Mouse (Mus musculus) limb, embryonic 11.5 days (tissue): ENCODE data around the gene Tmem231. TPM values are rescaled to one million over a fixed set of nuclear protein-coding genes. Genes with fewer than 3 reads are reported as not detected.

Experiments used
- ATAC-seq: fragments of 200-750 bp; cut with Nextera tagmentation; 2 replicates; pipeline ENCODE4 v1.8.0; 2017; ENCODE audit warnings: low read depth; ENCODE audit not compliant: insufficient number of reproducible peaks, low FRiP score, low TSS enrichment
- DNase-seq: peaks from one replicate; pipeline ENCODE4 v3.0.0-alpha.2; 2015; ENCODE audit warnings: low spot score
- H3K27ac ChIP-seq: fragments of 300-500 bp; sonication (generic); replicated peaks from 2 replicates; pipeline ENCODE4 v1.5.1; 2014; ENCODE audit warnings: low read depth, mild to moderate bottlenecking, low read length
- H3K27me3 ChIP-seq: fragments of 300-500 bp; sonication (generic); 2 replicates; pipeline ENCODE4 v1.6.1; 2014; ENCODE audit warnings: mild to moderate bottlenecking, low read length, mixed read lengths; ENCODE audit not compliant: control insufficient read depth, insufficient read depth
- H3K36me3 ChIP-seq: fragments of 300-500 bp; sonication (generic); 2 replicates; pipeline ENCODE4 v1.6.1; 2014; ENCODE audit warnings: mild to moderate bottlenecking, low read length, moderate library complexity, mixed read lengths; ENCODE audit not compliant: control insufficient read depth, insufficient read depth
- H3K4me1 ChIP-seq: fragments of 300-500 bp; sonication (generic); 2 replicates; pipeline ENCODE4 v1.6.1; 2014; ENCODE audit warnings: low read length, mixed read lengths; ENCODE audit not compliant: control insufficient read depth, insufficient read depth
- H3K4me2 ChIP-seq: fragments of 300-500 bp; sonication (generic); 2 replicates; pipeline ENCODE4 v1.6.1; 2014; ENCODE audit warnings: low read depth, mild to moderate bottlenecking, moderate library complexity; ENCODE audit not compliant: severe bottlenecking
- H3K4me3 ChIP-seq: fragments of 300-500 bp; sonication (generic); 2 replicates; pipeline ENCODE4 v1.5.1; 2014; ENCODE audit warnings: low read depth, low read length
- H3K9ac ChIP-seq: fragments of 300-500 bp; sonication (generic); 2 replicates; pipeline ENCODE4 v1.6.1; 2014; ENCODE audit warnings: mild to moderate bottlenecking, low read length
- H3K9me3 ChIP-seq: fragments of 300-500 bp; sonication (generic); 2 replicates; pipeline ENCODE4 v1.6.1; 2016; ENCODE audit warnings: low read length; ENCODE audit not compliant: control insufficient read depth
- WGBS: fragments of 180-500 bp; shearing (Covaris S2); extraction: QIAGEN DNeasy Blood & Tissue Kit; methylation state at CpG from one replicate; pipeline ENCODE4 v1.1.7; 2014; 5-methylcytosine and 5-hydroxymethylcytosine counted together
- polyA plus RNA-seq: library from polyadenylated mRNA; unstranded; fragments of >200 nt; fragmentation: Nextera tagmentation; extraction: Ambion mirVana; gene quantifications from 2 replicates; pipeline ENCODE4 v1.2.1, GENCODE M21; 2014

Tmem231 gene
- polyA plus RNA-seq, 1 experiment from 2014 or later, result 19.8 TPM

GRCm38 (mm10) chr8:111889931-111890910, 43.5 kb downstream of the Tmem231 start:
- DNase-seq (peak; percentile 41), ATAC-seq (no peak)
- no peaks in the 10 kb centered on the region for H3K36me3 ChIP-seq
- WGBS, result 11% methylated on average over 85 of the region's 86 CpGs
- peak overlapping the region; percentile 44 for H3K4me2 ChIP-seq
- peak overlapping the region; percentile 23 for H3K4me3 ChIP-seq
- peaks cover 8% of the 10 kb centered on the region for H3K4me1 ChIP-seq
- peaks cover 33% of the 10 kb centered on the region for H3K27me3 ChIP-seq
- no peak overlapping the region for H3K27ac ChIP-seq
- H3K9me3 ChIP-seq, result no peaks in the 10 kb centered on the region
- no peak overlapping the region for H3K9ac ChIP-seq

GRCm38 (mm10) chr8:111888091-111888650, 45.5 kb downstream of the Tmem231 start:
- H3K9ac ChIP-seq, result no peak overlapping the region
- DNase-seq (no peak), ATAC-seq (no peak)
- H3K27me3 ChIP-seq, result peaks cover 33% of the 10 kb centered on the region
- H3K4me2 ChIP-seq, result no peak overlapping the region
- no peaks in the 10 kb centered on the region for H3K9me3 ChIP-seq
- no peak overlapping the region for H3K27ac ChIP-seq
- 56% methylated on average over 7 of the region's 7 CpGs for WGBS
- H3K4me3 ChIP-seq, result no peak overlapping the region
- H3K36me3 ChIP-seq, result no peaks in the 10 kb centered on the region
- H3K4me1 ChIP-seq, result peaks cover 8% of the 10 kb centered on the region

GRCm38 (mm10) chr8:111887479-111887878, 46.2 kb downstream of the Tmem231 start:
- Histone ChIP-seq H3K9ac (no peak overlapping the region), H3K36me3 (no peaks in the 10 kb centered on the region), H3K9me3 (no peaks in the 10 kb centered on the region), H3K27me3 (peaks cover 33% of the 10 kb centered on the region), H3K4me2 (no peak overlapping the region), H3K4me1 (peaks cover 8% of the 10 kb centered on the region), H3K27ac (no peak overlapping the region), H3K4me3 (no peak overlapping the region)
- WGBS, result 82% methylated on average over 1 of the region's 1 CpGs
- ATAC-seq (no peak), DNase-seq (no peak)

- Histone ChIP-seq H3K27me3 (peaks cover 4% of the 10 kb centered on the region), H3K4me1 (no peaks in the 10 kb centered on the region), H3K9me3 (no peaks in the 10 kb centered on the region), H3K27ac (no peak overlapping the region), H3K9ac (no peak overlapping the region), H3K36me3 (no peaks in the 10 kb centered on the region), H3K4me3 (no peak overlapping the region), H3K4me2 (no peak overlapping the region)
- no peak for ATAC-seq
- DNase-seq, result no peak
- 90% methylated on average over 4 of the region's 4 CpGs for WGBS
Measured at GRCm38 (mm10) chr8:111883615-111884014, 50.1 kb downstream of the Tmem231 start.

GRCm38 (mm10) chr8:111881591-111881990, 52.1 kb downstream of the Tmem231 start:
- ATAC-seq, result peak; percentile 58; the same call in 1 of the 2 replicates
- Histone ChIP-seq H3K27me3 (no peaks in the 10 kb centered on the region), H3K9me3 (no peaks in the 10 kb centered on the region), H3K9ac (no peak overlapping the region), H3K4me2 (no peak overlapping the region), H3K4me3 (no peak overlapping the region), H3K4me1 (no peaks in the 10 kb centered on the region), H3K36me3 (no peaks in the 10 kb centered on the region), H3K27ac (no peak overlapping the region)
- peak; percentile 77 for DNase-seq
- 1% methylated on average over 2 of the region's 2 CpGs for WGBS

GRCm38 (mm10) chr8:111877711-111878110, 56.0 kb downstream of the Tmem231 start:
- Histone ChIP-seq H3K9me3 (no peaks in the 10 kb centered on the region), H3K27me3 (no peaks in the 10 kb centered on the region), H3K4me3 (no peak overlapping the region), H3K27ac (no peak overlapping the region), H3K4me1 (no peaks in the 10 kb centered on the region), H3K36me3 (no peaks in the 10 kb centered on the region), H3K4me2 (no peak overlapping the region), H3K9ac (no peak overlapping the region)
- ATAC-seq (no peak), DNase-seq (no peak)
- WGBS, result 64% methylated on average over 9 of the region's 9 CpGs

- peak; percentile 98 for ATAC-seq
- Histone ChIP-seq H3K9ac (peak within 1 kb of the TSS; percentile 72), H3K27ac (peak within 1 kb of the TSS; percentile 59; the same call in 1 of the 2 replicates)
Measured at GRCm38 (mm10) chr8:111876355-111876948, 57.2 kb downstream of the Tmem231 start, which contains the start of gene Tmem170. Gene Tmem170, minus strand, starts transcription at chr8:111876750.

GRCm38 (mm10) chr8:111875758-111876157, 57.9 kb downstream of the Tmem231 start:
- ATAC-seq, result no peak
- Histone ChIP-seq H3K27ac (no peak overlapping the region), H3K9me3 (no peaks in the 10 kb centered on the region), H3K4me1 (no peaks in the 10 kb centered on the region), H3K36me3 (no peaks in the 10 kb centered on the region), H3K9ac (peak overlapping the region; percentile 72), H3K27me3 (no peaks in the 10 kb centered on the region), H3K4me3 (peak overlapping the region; percentile 76), H3K4me2 (peak overlapping the region; percentile 74)
- no peak for DNase-seq
- WGBS, result 21% methylated on average over 9 of the region's 9 CpGs

More at GRCm38 (mm10) chr8:111876355-111876948, 57.2 kb downstream of the Tmem231 start, which contains the start of gene Tmem170:
- Histone ChIP-seq H3K4me1 (no peaks in the 10 kb centered on the region), H3K27me3 (no peaks in the 10 kb centered on the region), H3K4me2 (peak within 1 kb of the TSS; percentile 74), H3K4me3 (peak within 1 kb of the TSS; percentile 76), H3K36me3 (no peaks in the 10 kb centered on the region), H3K9me3 (no peaks in the 10 kb centered on the region)
- whole genome bisulfite sequencing, result under 1% methylated on average over 53 of the region's 53 CpGs
- peak; percentile 99 for DNase-seq
